Mouse (Mus musculus): ENCODE measurements around the gene Tmem198. TPM values are rescaled to one million over a fixed set of nuclear protein-coding genes. Genes with fewer than 3 reads are reported as not detected.

Gene Tmem198
- polyA plus RNA-seq, 1 experiment from 2014 or later: 50.5 TPM

Other genes with a start within 250 kb of the Tmem198 start
- 0.26 TPM in 1 of 2 replicates, not detected in the other for gene A630095N17Rik, start 247.4 kb upstream of the Tmem198 start, polyA plus RNA-seq (2015; fragmentation: Nextera tagmentation; extraction: Ambion mirVana)
- 86.3 and 98.0 TPM in 2 replicates for gene Dnajb2, start 243.1 kb upstream of the Tmem198 start, polyA plus RNA-seq (2015; fragmentation: Nextera tagmentation; extraction: Ambion mirVana)
- 36.9 and 40.6 TPM in 2 replicates for gene Ptprn, start 215.0 kb upstream of the Tmem198 start, polyA plus RNA-seq (2015; fragmentation: Nextera tagmentation; extraction: Ambion mirVana)
- 251 and 327 TPM in 2 replicates for gene Resp18, start 201.1 kb upstream of the Tmem198 start, polyA plus RNA-seq (2015; fragmentation: Nextera tagmentation; extraction: Ambion mirVana)
- 149 and 150 TPM in 2 replicates for gene Dnpep, start 161.5 kb upstream of the Tmem198 start, polyA plus RNA-seq (2015; fragmentation: Nextera tagmentation; extraction: Ambion mirVana)
- 1.7 and 10.9 TPM in 2 replicates for gene Des, start 119.2 kb upstream of the Tmem198 start, polyA plus RNA-seq (2015; fragmentation: Nextera tagmentation; extraction: Ambion mirVana)
- 20.3 and 20.4 TPM in 2 replicates for gene Speg, start 104.2 kb upstream of the Tmem198 start, polyA plus RNA-seq (2015; fragmentation: Nextera tagmentation; extraction: Ambion mirVana)
- gene Gmppa, start 43.6 kb upstream of the Tmem198 start, polyA plus RNA-seq (2015; fragmentation: Nextera tagmentation; extraction: Ambion mirVana): 77.8 and 78.4 TPM in 2 replicates
- 20.3 and 21.6 TPM in 2 replicates for gene Asic4, start 29.1 kb upstream of the Tmem198 start, polyA plus RNA-seq (2015; fragmentation: Nextera tagmentation; extraction: Ambion mirVana)
- 42.1 and 46.4 TPM in 2 replicates for gene Chpf, start 225 bp upstream of the Tmem198 start, polyA plus RNA-seq (2015; fragmentation: Nextera tagmentation; extraction: Ambion mirVana)
- gene Obsl1, start 26.9 kb downstream of the Tmem198 start, polyA plus RNA-seq (2015; fragmentation: Nextera tagmentation; extraction: Ambion mirVana): 25.4 and 26.1 TPM in 2 replicates
- 17.9 and 18.7 TPM in 2 replicates for gene Inha, start 27.5 kb downstream of the Tmem198 start, polyA plus RNA-seq (2015; fragmentation: Nextera tagmentation; extraction: Ambion mirVana)
- 20.4 and 23.9 TPM in 2 replicates for gene Stk11ip, start 42.0 kb downstream of the Tmem198 start, polyA plus RNA-seq (2015; fragmentation: Nextera tagmentation; extraction: Ambion mirVana)
- 84.9 and 85.4 TPM in 2 replicates for gene Slc4a3, start 66.7 kb downstream of the Tmem198 start, polyA plus RNA-seq (2015; fragmentation: Nextera tagmentation; extraction: Ambion mirVana)

All from hindbrain, embryonic 16.5 days (tissue).